Mouse (Mus musculus) gastrocnemius, adult 2 months (tissue): ENCODE data around the gene Elfn2. TPM values are rescaled to one million over a fixed set of nuclear protein-coding genes. Genes with fewer than 3 reads are reported as not detected.

Experiments used
- DNase-seq: peaks from one replicate; pipeline ENCODE4 v3.0.0; 2022
- H3K27ac ChIP-seq: fragments of 200-600 bp; 2 replicates; pipeline ENCODE4 v1.8.1; 2022; ENCODE audit warnings: mild to moderate bottlenecking
- H3K4me3 ChIP-seq: fragments of 200-600 bp; 2 replicates; pipeline ENCODE4 v1.8.1; 2022; ENCODE audit warnings: mild to moderate bottlenecking, moderate library complexity
- CTCF ChIP-seq: fragments of 200-600 bp; IDR thresholded peaks from 2 replicates; pipeline ENCODE4 v1.8.1; 2022; ENCODE audit warnings: antibody characterized with exemption, mild to moderate bottlenecking, moderate library complexity
- intact Hi-C: fragments of 180-260 bp; cut with DNase I; formaldehyde crosslinking; loops from one replicate; pipeline ENCODE4 v1.15.1; 2025
- total RNA-seq, 2 experiments: library from RNA; stranded (reverse); gene quantifications; 2 replicates each; pipeline ENCODE4 v1.2.3; 2021

Elfn2 gene
- total RNA-seq, 2 experiments from 2014 or later = 0.03 TPM; not detected in 1

GRCm38 (mm10) chr15:78742831-78743230, 24.3 kb upstream of the Elfn2 start:
- intact Hi-C loops = no loop called here
- Histone ChIP-seq H3K4me3 (no peak overlapping the region), H3K27ac (no peak overlapping the region)
- no peak for TF ChIP-seq CTCF
- no peak for DNase-seq

DNA sequence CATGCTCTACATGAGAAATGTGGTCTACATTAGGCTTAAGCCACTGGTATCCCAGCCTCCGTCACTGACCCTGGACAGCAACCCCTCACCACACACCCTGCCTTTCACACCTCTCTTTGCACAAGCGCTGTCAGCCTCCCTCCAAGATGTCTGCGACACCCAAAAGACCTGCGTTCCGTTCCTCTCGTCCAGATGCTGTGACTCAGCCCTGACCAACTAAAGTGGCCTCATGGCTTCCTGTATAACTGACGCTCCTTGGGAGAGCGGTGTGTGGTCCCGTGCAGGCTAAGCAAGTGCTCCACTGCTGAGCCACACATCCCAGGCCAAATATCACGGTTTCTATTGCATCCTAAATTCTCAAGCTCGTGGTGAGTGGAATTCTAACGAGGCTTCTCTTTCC, 22.1 kb upstream of the Elfn2 start:
- Histone ChIP-seq H3K27ac (no peak overlapping the region), H3K4me3 (no peak overlapping the region)
- no peak for TF ChIP-seq CTCF
- DNase-seq = no peak
- intact Hi-C loops = no loop called here

GRCm38 (mm10) chr15:78737146-78737545, 18.6 kb upstream of the Elfn2 start:
- intact Hi-C loops = no loop called here
- Histone ChIP-seq H3K27ac (no peak overlapping the region), H3K4me3 (no peak overlapping the region)
- no peak for DNase-seq
- no peak for TF ChIP-seq CTCF

DNA sequence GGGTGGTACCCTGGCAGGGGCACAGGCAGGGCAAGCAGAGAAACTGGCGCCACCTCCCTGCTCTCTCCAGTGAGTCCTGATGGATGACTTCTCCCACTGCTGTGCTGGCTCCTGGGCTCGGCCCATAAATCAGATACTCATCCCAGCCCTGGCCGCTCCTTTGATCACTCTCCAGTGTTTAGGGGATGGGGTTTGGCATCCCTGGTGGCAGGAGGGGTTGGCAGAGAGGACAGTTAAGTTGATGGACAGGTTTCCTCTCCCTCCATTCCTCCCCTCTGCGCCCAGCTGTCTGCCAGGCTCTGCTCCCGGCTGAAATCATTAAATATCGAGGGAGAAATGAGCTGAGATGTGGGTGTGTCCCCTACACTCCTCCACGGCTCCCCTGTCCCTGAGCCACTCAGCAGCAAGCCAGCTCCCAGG, 18.1 kb upstream of the Elfn2 start:
- Histone ChIP-seq H3K4me3 (no peak overlapping the region), H3K27ac (no peak overlapping the region)
- intact Hi-C loops = no loop called here
- TF ChIP-seq CTCF = no peak
- no peak for DNase-seq

DNA sequence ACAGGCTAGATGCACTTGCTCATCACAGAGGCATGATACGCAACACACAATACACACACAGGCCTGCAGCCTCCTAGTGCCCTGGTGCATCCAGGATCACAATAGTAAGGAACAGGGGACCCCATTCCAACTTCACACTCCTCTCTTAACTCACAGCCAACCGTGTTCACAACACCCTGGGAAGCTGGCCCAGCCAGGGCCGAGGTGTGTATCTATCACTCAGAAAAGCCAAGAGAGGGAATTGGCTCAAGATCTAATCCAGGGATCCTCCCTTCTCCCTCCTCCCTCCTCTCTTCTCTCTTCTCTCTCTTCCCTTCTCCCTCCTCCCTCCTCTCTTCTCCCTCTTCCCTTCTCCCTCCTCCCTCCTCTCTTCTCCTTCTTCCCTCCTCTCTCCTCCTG, 17.6 kb upstream of the Elfn2 start:
- H3K4me3 ChIP-seq = no peak overlapping the region
- H3K27ac ChIP-seq = no peak overlapping the region
- intact Hi-C loops = no loop called here
- no peak for DNase-seq
- TF ChIP-seq CTCF = no peak

- intact Hi-C loops = no loop called here
- no peak overlapping the region for H3K4me3 ChIP-seq
- H3K27ac ChIP-seq = no peak overlapping the region
- no peak for TF ChIP-seq CTCF
- DNase-seq = no peak
Observed at GRCm38 (mm10) chr15:78735431-78736180, 17.0 kb upstream of the Elfn2 start.

DNA sequence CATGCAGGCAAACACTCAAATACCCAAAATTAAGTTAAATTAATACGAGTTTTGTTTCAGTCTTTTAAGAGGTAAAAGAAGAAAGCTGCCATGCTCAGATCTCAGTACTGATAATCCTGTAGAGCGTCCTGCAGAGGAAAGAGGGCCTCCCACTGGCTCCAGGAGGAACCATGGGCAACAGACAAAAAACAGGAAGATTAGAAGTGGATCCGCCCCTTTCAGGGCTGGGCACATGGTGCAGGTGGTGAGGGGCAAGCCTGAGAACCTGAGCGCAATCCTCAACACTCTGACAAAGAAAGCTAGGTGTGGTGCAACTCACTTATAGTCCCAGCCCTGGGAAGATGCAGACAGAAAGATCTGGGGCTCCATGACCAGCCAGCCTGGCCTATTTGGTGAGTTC, 13.3 kb upstream of the Elfn2 start:
- intact Hi-C loops = no loop called here
- no peak for DNase-seq
- H3K4me3 ChIP-seq = no peak overlapping the region

GRCm38 (mm10) chr15:78730315-78731049, 11.9 kb upstream of the Elfn2 start:
- no peak overlapping the region for H3K27ac ChIP-seq
- intact Hi-C loops = no loop called here
- no peak for TF ChIP-seq CTCF
- no peak overlapping the region for H3K4me3 ChIP-seq
- no peak for DNase-seq

More for the DNA sequence above, 13.3 kb upstream of the Elfn2 start:
- H3K27ac ChIP-seq = no peak overlapping the region
- TF ChIP-seq CTCF = no peak

- TF ChIP-seq CTCF = no peak
- Histone ChIP-seq H3K4me3 (no peak overlapping the region), H3K27ac (no peak overlapping the region)
- no peak for DNase-seq
- intact Hi-C loops = no loop called here
Observed at GRCm38 (mm10) chr15:78726697-78727096, 8.1 kb upstream of the Elfn2 start.

- intact Hi-C loops = loop anchor here (1.0 to 5.0 kb wide), 2 partner anchors 57 to 97 kb away; no protein-coding TSS in a partner anchor
- Histone ChIP-seq H3K27ac (no peak overlapping the region), H3K4me3 (no peak overlapping the region)
- DNase-seq = no peak
- TF ChIP-seq CTCF = no peak
Observed at GRCm38 (mm10) chr15:78720532-78720931, 2.0 kb upstream of the Elfn2 start.

DNA sequence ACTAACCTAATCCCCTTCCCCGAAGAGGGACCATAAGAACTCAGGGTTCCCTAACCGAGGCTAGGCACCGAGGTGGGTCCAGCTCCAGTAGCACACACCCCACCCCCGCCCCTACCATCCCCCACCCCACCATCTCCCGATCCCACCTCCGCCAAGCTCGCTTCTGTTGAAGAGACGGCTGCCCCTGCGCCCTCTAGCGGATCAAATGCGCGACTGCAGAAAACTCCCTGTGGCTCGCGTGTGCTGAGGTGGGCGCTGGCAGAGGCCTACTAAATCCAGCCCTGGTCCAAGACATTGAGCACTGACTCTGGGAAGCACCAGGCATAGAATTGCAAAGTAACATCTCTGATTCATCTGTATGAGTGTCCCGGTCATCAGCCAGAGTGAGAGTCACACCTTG, 1.5 kb upstream of the Elfn2 start:
- Histone ChIP-seq H3K27ac (no peak overlapping the region), H3K4me3 (no peak overlapping the region)
- intact Hi-C loops = loop anchor here (1.0 to 5.0 kb wide), 2 partner anchors 57 to 97 kb away; no protein-coding TSS in a partner anchor
- DNase-seq = peak; percentile 69
- TF ChIP-seq CTCF = peak; percentile 80

DNA sequence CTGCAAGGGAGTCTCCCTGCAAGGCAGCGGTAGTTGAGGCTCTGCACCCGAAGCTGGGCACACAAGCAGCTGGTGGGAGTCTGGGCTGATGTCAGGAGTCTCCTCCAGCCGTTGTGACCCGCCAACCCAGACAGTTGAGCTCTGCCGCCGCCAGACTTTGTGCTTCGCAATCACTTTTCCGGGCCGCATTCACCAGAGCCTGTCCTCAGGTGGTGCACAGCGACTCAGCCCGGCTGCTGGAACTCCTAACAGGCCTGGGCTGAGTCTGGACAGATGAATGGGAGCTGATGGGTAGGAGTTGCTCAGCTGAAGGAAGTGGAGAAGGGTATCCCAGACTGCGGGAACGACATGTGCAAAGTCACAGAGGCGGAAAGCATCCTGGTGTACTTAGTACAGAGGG, 845 bp upstream of the Elfn2 start:
- intact Hi-C loops = no loop called here
- DNase-seq = no peak
- no peak for TF ChIP-seq CTCF
- Histone ChIP-seq H3K4me3 (no peak overlapping the region), H3K27ac (no peak overlapping the region)

DNA sequence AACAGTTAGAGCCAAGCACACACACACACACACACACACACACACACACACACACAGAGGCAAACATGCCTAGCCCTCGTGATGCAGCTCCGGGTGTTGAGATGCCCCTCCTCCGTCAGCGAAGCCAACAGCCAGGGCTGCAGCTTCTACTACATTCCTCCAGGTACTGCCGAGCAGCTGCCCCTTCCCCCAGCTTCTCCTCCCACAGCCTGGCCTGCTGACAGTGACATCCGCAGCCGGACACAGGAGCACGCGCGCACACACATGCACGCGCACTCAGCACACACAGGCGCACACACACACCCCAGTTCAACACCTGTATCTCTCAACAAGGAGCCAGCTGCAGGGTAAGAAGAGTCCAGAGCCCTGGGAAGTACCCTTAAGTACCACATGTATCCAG, 1.6 kb downstream of the Elfn2 start:
- H3K4me3 ChIP-seq = no peak overlapping the region
- TF ChIP-seq CTCF = no peak
- intact Hi-C loops = no loop called here
- no peak overlapping the region for H3K27ac ChIP-seq
- DNase-seq = no peak
